Mouse (Mus musculus): ENCODE measurements around the gene Syne2.
"Not testable (repeated sequence)": the region's sequence is repeated elsewhere in the genome, so short reads cannot be mapped to it uniquely, and the experiment has no call there.

The Syne2 gene

GRCm38 (mm10) chr12:76095117-76096035 lies 277.4 kb downstream of the Syne2 start:
- no peak for DNase-seq (ENCODE audit: low spot score in 2 of 2)

DNA sequence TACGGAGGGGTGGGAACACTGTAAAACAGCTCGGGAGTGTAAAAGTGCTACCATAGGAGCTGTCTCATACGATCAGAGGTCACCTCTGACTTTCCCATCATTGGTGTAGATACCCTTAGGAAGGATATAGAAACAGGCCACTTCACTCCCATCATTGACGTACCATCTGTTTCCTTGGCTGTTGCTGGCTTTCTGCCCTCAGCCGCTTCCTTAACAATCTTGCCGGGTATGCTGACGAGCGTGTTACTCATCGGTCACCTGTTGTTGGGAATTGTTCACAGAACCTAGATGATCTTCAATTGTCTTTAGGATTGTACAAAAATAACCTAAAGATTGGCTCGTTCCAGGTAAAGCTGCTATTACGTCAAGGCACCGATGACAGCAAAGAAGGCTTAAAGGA lies 284.7 kb downstream of the Syne2 start:
- DNase-seq (ENCODE audit: low spot score in 2 of 2), result no peak

GRCm38 (mm10) chr12:76104596-76105351 lies 286.8 kb downstream of the Syne2 start:
- DNase-seq (ENCODE audit: low spot score in 2 of 2), result no peak

DNA sequence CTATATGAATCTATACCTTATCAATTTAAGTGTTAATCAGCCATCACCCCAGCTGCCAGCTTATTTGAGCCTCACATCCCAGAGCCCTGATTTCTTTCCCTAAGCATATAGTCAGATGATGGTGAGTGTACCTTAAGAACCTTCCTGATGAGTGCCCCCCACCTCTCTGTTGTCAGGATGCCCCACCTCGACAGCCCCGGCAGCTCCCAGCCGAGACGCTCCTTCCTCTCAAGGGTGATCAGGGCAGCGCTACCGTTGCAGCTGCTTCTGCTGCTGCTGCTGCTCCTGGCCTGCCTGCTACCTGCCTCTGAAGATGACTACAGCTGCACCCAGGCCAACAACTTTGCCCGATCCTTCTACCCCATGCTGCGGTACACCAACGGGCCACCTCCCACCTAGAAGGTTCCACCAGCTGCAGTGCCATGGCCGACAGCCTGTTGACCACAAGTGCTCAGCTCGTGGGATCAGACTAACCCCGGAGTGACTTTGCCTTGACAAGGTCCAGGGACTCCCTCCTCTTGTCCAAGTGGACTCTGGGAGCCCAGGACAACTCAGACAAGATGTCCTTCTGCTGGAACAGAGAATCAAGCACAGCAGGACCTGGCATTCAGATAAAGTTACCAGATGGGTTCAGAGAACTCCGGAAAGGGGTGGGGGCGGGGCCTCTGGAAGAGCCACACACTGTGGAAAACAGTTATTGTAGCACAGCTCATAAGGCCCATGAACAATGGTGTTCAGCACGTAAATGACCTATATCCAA lies 291.9 kb downstream of the Syne2 start:
- no peak for DNase-seq (ENCODE audit: low spot score in 2 of 2)

GRCm38 (mm10) chr12:76111046-76111445 lies 293.1 kb downstream of the Syne2 start:
- no peak for DNase-seq (ENCODE audit: low spot score in 2 of 2)

GRCm38 (mm10) chr12:76116577-76116976 lies 298.6 kb downstream of the Syne2 start:
- DNase-seq (ENCODE audit: low spot score in 2 of 2), result no peak

DNA sequence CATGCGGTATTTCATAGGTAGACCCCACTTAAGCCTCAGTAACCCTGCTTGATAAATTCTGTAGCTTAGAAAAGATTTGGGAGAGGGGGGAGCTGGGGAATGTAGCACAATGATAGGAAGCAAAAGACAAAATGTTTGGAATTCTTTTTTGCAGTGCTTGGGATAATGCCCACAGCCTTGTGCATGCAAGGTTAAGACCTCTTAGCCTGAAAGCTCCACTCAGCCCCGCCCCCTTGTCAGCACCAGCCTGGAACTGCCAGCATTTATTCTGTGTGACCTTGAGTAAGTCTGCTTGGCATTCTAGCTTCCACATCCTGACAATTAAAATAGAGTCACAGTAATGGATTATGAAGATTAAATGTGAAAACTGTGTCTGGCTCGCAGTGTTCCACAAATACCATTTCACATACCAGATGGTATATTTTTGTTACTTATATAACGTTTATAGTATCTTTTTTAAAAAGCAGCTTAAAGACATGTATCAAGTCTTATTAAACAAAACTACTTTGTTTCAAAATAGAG lies 299.8 kb downstream of the Syne2 start:
- DNase-seq (ENCODE audit: low spot score in 2 of 2), result no peak

- DNase-seq (ENCODE audit: low spot score in 2 of 2), result no peak
Measured at GRCm38 (mm10) chr12:76123223-76123622, 305.3 kb downstream of the Syne2 start.

- no peak for DNase-seq (ENCODE audit: low spot score in 2 of 2)
Measured at GRCm38 (mm10) chr12:76128306-76128705, 310.4 kb downstream of the Syne2 start.

DNA sequence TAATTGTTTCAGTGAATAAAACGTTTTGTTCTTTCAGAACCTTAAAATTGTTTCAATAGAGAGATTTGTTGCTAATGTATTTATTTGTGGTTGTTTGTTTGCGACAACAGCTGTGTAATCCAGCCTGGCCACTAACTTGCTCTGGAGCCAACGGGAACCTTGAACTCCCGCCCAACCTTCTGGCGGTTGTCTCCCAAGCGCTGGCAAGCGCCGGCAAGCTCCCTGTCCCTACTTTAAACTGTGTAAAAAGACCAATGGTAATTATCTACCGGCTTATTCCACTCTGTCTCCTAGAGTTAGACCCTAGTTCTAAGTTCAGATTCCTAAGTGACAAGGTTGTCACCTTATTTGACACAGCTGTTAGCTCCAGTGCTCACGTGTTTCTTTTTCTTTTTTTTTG lies 310.9 kb downstream of the Syne2 start:
- no peak for DNase-seq (ENCODE audit: low spot score in 2 of 2)

DNA sequence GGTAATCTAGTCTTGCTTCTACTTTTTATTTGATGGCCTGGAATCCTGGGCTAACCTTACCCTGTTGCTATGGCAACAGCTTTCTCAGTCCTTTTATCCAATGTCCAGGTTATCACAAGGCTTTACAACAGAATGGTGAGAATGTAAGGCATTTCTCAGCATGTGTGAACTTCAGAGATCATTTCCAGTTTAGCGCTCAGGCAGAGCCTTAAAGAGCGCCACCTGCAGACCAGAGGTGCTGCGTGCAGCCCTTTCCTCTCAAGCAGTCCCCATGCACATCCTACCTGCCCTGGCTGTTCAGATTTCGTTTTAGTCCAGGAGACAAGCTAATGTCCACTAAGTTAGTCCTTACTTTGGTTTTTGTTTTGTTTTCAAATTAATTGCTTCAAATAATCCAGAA lies 312.3 kb downstream of the Syne2 start:
- DNase-seq (ENCODE audit: low spot score in 2 of 2), result no peak

DNA sequence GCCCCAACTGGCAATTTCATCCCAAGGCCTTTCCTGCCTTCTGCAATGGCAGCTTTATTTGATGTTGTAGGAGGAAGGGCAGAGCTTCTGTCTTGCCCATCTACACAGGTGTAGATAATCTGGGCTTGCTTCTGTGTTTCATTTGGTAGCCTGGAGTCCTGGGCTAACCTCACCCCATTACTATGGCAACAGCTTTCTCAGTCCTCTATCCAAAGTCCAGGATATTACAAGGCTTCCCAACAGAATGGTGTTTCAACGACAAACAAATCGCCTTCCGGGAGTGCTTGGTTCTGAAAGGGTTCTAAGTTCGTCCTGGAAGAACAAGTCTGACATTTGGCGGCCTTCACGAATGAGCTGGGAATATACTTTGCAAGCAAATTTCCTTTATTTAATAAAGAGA lies 313.0 kb downstream of the Syne2 start:
- no peak for DNase-seq (ENCODE audit: low spot score in 2 of 2)

- no peak for DNase-seq (ENCODE audit: low spot score in 2 of 2)
Measured at GRCm38 (mm10) chr12:76132591-76132990, 314.7 kb downstream of the Syne2 start.

- not testable (repeated sequence) for DNase-seq (ENCODE audit: low spot score in 2 of 2)
Measured at GRCm38 (mm10) chr12:76133081-76133480, 315.1 kb downstream of the Syne2 start.

DNA sequence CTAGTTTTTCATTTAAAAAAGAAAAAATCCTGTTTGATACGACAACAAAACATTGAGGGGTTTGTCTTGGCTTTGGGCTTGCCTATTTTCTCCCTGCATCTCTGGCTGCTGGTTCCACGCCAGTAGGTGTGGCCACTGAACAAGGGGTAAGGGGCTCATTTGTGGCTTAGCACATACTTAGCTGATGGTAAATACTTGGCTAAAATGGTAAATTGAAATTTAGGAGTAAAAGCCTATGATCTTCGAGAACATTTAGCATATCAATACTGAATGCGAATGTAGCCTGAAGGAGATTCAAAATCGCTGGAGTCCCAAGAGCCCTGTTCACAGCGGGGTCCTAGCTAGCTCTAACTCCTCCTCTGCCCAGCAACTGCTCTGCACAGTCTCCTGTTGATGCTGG lies 318.8 kb downstream of the Syne2 start:
- no peak for DNase-seq (ENCODE audit: low spot score in 2 of 2)

GRCm38 (mm10) chr12:76152389-76152788 lies 334.5 kb downstream of the Syne2 start:
- DNase-seq (ENCODE audit: low spot score in 2 of 2), result not testable (repeated sequence)
